Mouse (Mus musculus) stomach, embryonic 14.5 days (tissue): Measurements from ENCODE around the gene Exosc7. TPM values are rescaled to one million over a fixed set of nuclear protein-coding genes. Genes with fewer than 3 reads are reported as not detected.

Source experiments
- ATAC-seq: fragments of 200-750 bp; cut with Nextera tagmentation; 2 replicates; pipeline ENCODE4 v1.8.0; 2017; ENCODE audit warnings: low read depth, moderate TSS enrichment; ENCODE audit not compliant: insufficient number of reproducible peaks, insufficient read depth, low FRiP score
- H3K27ac ChIP-seq: fragments of 300-500 bp; sonication (generic); 2 replicates; pipeline ENCODE4 v1.5.1; 2014; ENCODE audit warnings: mild to moderate bottlenecking, low read length, moderate library complexity, mixed read lengths
- H3K27me3 ChIP-seq: fragments of 300-500 bp; sonication (generic); 2 replicates; pipeline ENCODE4 v1.6.1; 2014; ENCODE audit warnings: low read length, control low read depth, mixed read lengths; ENCODE audit not compliant: control insufficient read depth, insufficient read depth
- H3K36me3 ChIP-seq: fragments of 300-500 bp; sonication (generic); 2 replicates; pipeline ENCODE4 v1.6.1; 2014; ENCODE audit warnings: mild to moderate bottlenecking, control low read depth, low read length, moderate library complexity, mixed read lengths; ENCODE audit not compliant: control insufficient read depth, insufficient read depth
- H3K4me1 ChIP-seq: fragments of 300-500 bp; sonication (generic); 2 replicates; pipeline ENCODE4 v1.6.1; 2014; ENCODE audit warnings: low read length, control low read depth, mixed read lengths; ENCODE audit not compliant: control insufficient read depth, insufficient read depth
- H3K4me2 ChIP-seq: fragments of 300-500 bp; sonication (generic); replicated peaks from 2 replicates; pipeline ENCODE4 v1.6.1; 2014; ENCODE audit warnings: low read depth, low read length, control low read depth
- H3K4me3 ChIP-seq: fragments of 300-500 bp; sonication (generic); 2 replicates; pipeline ENCODE4 v1.5.1; 2014; ENCODE audit warnings: low read depth, low read length, control low read depth
- H3K9ac ChIP-seq: fragments of 300-500 bp; sonication (generic); replicated peaks from 2 replicates; pipeline ENCODE4 v1.6.1; 2014; ENCODE audit warnings: low read depth, mild to moderate bottlenecking, control low read depth, low read length, moderate library complexity, mixed read lengths
- H3K9me3 ChIP-seq: fragments of 300-500 bp; sonication (generic); 2 replicates; pipeline ENCODE4 v1.6.1; 2016; ENCODE audit warnings: low read depth, low read length, control low read depth; ENCODE audit not compliant: control insufficient read depth
- WGBS: fragments of 180-500 bp; shearing (Covaris S2); extraction: QIAGEN DNeasy Blood & Tissue Kit; methylation state at CpG from one replicate; pipeline ENCODE4 v1.1.7; 2014; 5-methylcytosine and 5-hydroxymethylcytosine counted together
- polyA plus RNA-seq: library from polyadenylated mRNA; unstranded; fragments of >200 nt; fragmentation: Nextera tagmentation; extraction: Ambion mirVana; gene quantifications from 2 replicates; pipeline ENCODE4 v1.2.1, GENCODE M21; 2014

The Exosc7 gene
- polyA plus RNA-seq, 1 experiment from 2014 or later, result 133 TPM

GRCm38 (mm10) chr9:123159330-123159729 is 46.3 kb downstream of the Exosc7 start:
- no peak for ATAC-seq
- H3K9me3 ChIP-seq, result no peaks in the 10 kb centered on the region
- H3K9ac ChIP-seq, result no peak overlapping the region
- no peak overlapping the region for H3K27ac ChIP-seq
- H3K4me2 ChIP-seq, result no peak overlapping the region
- no peaks in the 10 kb centered on the region for H3K36me3 ChIP-seq
- no peak overlapping the region for H3K4me3 ChIP-seq
- H3K27me3 ChIP-seq, result no peaks in the 10 kb centered on the region
- 55% methylated on average over 7 of the region's 7 CpGs for WGBS
- no peaks in the 10 kb centered on the region for H3K4me1 ChIP-seq

GRCm38 (mm10) chr9:123161792-123162191 is 48.8 kb downstream of the Exosc7 start:
- Histone ChIP-seq H3K4me1 (no peaks in the 10 kb centered on the region), H3K4me3 (no peak overlapping the region), H3K27ac (no peak overlapping the region), H3K9me3 (no peaks in the 10 kb centered on the region), H3K27me3 (no peaks in the 10 kb centered on the region), H3K36me3 (no peaks in the 10 kb centered on the region), H3K9ac (no peak overlapping the region), H3K4me2 (no peak overlapping the region)
- ATAC-seq, result no peak
- WGBS, result 64% methylated on average over 2 of the region's 2 CpGs

- Histone ChIP-seq H3K27ac (no peak overlapping the region), H3K9me3 (no peaks in the 10 kb centered on the region), H3K4me3 (no peak overlapping the region), H3K9ac (no peak overlapping the region), H3K4me1 (no peaks in the 10 kb centered on the region), H3K4me2 (no peak overlapping the region), H3K27me3 (no peaks in the 10 kb centered on the region), H3K36me3 (no peaks in the 10 kb centered on the region)
- peak; percentile 42; the same call in 1 of the 2 replicates for ATAC-seq
- WGBS, result 80% methylated on average over 4 of the region's 4 CpGs
Measured at GRCm38 (mm10) chr9:123162985-123163694, 50.1 kb downstream of the Exosc7 start.

- 93% methylated on average over 3 of the region's 3 CpGs for WGBS
Measured at GRCm38 (mm10) chr9:123165781-123166443, 52.9 kb downstream of the Exosc7 start.

GRCm38 (mm10) chr9:123173760-123174159 is 60.7 kb downstream of the Exosc7 start:
- Histone ChIP-seq H3K4me1 (no peaks in the 10 kb centered on the region), H3K27me3 (no peaks in the 10 kb centered on the region), H3K9ac (no peak overlapping the region), H3K4me2 (no peak overlapping the region), H3K9me3 (no peaks in the 10 kb centered on the region), H3K4me3 (no peak overlapping the region), H3K27ac (no peak overlapping the region), H3K36me3 (no peaks in the 10 kb centered on the region)
- ATAC-seq, result no peak
- WGBS, result 83% methylated on average over 6 of the region's 6 CpGs

More at GRCm38 (mm10) chr9:123165781-123166443, 52.9 kb downstream of the Exosc7 start:
- H3K4me2 ChIP-seq, result no peak overlapping the region
- no peak for ATAC-seq
- no peaks in the 10 kb centered on the region for H3K9me3 ChIP-seq
- no peaks in the 10 kb centered on the region for H3K27me3 ChIP-seq
- no peak overlapping the region for H3K27ac ChIP-seq
- H3K4me1 ChIP-seq, result no peaks in the 10 kb centered on the region
- H3K36me3 ChIP-seq, result no peaks in the 10 kb centered on the region
- no peak overlapping the region for H3K9ac ChIP-seq
- no peak overlapping the region for H3K4me3 ChIP-seq

- no peak overlapping the region for H3K4me3 ChIP-seq
- H3K4me1 ChIP-seq, result no peaks in the 10 kb centered on the region
- no peak overlapping the region for H3K4me2 ChIP-seq
- H3K9ac ChIP-seq, result no peak overlapping the region
- no peaks in the 10 kb centered on the region for H3K27me3 ChIP-seq
- ATAC-seq, result no peak
- no peaks in the 10 kb centered on the region for H3K36me3 ChIP-seq
- no peak overlapping the region for H3K27ac ChIP-seq
- no peaks in the 10 kb centered on the region for H3K9me3 ChIP-seq
- WGBS, result 83% methylated on average over 4 of the region's 4 CpGs
Measured at GRCm38 (mm10) chr9:123174356-123174755, 61.3 kb downstream of the Exosc7 start.

GRCm38 (mm10) chr9:123177380-123178048 is 64.5 kb downstream of the Exosc7 start:
- Histone ChIP-seq H3K27ac (no peak overlapping the region), H3K9me3 (no peaks in the 10 kb centered on the region), H3K4me2 (no peak overlapping the region), H3K27me3 (no peaks in the 10 kb centered on the region), H3K9ac (no peak overlapping the region), H3K4me3 (no peak overlapping the region), H3K36me3 (no peaks in the 10 kb centered on the region; the same call in 1 of the 2 replicates), H3K4me1 (no peaks in the 10 kb centered on the region)
- WGBS, result 86% methylated on average over 9 of the region's 9 CpGs
- no peak for ATAC-seq

- H3K9me3 ChIP-seq, result no peaks in the 10 kb centered on the region
- H3K27me3 ChIP-seq, result no peaks in the 10 kb centered on the region
- no peak overlapping the region for H3K4me2 ChIP-seq
- ATAC-seq, result no peak
- no peak overlapping the region for H3K4me3 ChIP-seq
- H3K4me1 ChIP-seq, result no peaks in the 10 kb centered on the region
- 91% methylated on average over 6 of the region's 6 CpGs for WGBS
- H3K9ac ChIP-seq, result no peak overlapping the region
- no peaks in the 10 kb centered on the region; the same call in 1 of the 2 replicates for H3K36me3 ChIP-seq
- H3K27ac ChIP-seq, result no peak overlapping the region
Measured at GRCm38 (mm10) chr9:123180003-123180402, 67.0 kb downstream of the Exosc7 start.
